Mouse (Mus musculus): Measurements from ENCODE around the gene Mob3c.

Gene Mob3c

DNA sequence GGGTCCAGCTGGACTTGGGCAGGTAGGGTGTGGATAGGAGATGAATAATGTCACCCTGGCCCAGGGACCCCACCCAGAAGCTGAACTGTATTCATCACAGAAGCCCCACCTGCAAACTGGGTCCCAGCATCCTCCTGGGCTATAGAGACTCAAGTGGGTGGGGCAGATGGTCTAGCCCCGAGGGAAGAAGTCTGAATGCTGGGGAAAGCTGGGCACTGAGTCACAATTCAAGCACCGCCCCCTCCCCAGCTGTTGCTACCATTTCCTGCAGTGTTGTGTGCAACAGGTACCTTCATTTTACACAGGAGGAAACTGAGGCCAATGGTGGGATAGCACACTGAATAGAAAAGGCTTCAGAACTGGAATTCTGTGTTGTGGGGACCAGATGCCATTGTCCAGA is 4.1 kb downstream of the Mob3c start:
- intact Hi-C loops (cut with DNase I) = no loop called here

DNA sequence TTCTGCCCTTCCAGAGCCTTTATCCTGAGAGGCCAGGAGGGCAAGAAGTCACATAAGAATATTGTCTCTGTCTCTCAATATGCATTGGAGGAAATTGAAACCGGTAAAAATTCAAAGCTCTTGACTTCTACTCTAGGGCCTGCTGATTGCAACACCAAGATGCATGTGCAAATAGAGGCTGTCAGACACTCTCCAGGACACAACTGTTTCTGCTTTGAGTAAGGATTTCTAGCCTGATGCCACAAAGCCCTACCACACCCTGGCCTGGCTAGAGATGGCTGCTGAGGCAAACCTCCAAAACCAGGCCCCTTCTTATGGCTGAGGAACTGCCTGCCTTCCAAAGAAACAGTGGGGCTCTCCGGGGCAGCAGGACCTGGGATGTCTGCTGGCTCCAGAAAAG is 7.7 kb downstream of the Mob3c start:
- intact Hi-C loops (cut with DNase I) = loop anchor here (5.0 kb wide), 1 partner anchor 98 kb away; the partner anchor contains the start of gene Efcab14

DNA sequence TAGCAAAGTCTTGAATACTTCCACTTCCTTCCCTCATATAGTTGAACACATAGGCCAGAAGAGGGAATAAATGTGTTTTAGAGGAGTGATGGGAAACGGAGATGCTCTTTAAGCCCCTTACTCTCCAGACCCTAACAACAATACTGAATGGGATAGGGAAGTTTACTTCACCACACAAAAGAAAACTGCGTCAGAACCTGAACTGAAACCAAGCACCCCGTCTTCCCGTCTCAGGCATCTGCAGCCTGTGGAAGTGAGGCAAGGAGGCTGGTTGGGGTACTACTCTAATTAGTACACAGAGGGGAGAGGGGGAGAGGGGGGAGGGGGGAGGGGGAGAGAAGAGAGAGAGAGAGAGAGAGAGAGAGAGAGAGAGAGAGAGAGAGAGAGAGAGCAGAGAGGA is 10.3 kb downstream of the Mob3c start:
- intact Hi-C loops (cut with DNase I) = loop anchor here (5.0 kb wide), 1 partner anchor 101 kb away; the partner anchor contains the start of gene Efcab14

DNA sequence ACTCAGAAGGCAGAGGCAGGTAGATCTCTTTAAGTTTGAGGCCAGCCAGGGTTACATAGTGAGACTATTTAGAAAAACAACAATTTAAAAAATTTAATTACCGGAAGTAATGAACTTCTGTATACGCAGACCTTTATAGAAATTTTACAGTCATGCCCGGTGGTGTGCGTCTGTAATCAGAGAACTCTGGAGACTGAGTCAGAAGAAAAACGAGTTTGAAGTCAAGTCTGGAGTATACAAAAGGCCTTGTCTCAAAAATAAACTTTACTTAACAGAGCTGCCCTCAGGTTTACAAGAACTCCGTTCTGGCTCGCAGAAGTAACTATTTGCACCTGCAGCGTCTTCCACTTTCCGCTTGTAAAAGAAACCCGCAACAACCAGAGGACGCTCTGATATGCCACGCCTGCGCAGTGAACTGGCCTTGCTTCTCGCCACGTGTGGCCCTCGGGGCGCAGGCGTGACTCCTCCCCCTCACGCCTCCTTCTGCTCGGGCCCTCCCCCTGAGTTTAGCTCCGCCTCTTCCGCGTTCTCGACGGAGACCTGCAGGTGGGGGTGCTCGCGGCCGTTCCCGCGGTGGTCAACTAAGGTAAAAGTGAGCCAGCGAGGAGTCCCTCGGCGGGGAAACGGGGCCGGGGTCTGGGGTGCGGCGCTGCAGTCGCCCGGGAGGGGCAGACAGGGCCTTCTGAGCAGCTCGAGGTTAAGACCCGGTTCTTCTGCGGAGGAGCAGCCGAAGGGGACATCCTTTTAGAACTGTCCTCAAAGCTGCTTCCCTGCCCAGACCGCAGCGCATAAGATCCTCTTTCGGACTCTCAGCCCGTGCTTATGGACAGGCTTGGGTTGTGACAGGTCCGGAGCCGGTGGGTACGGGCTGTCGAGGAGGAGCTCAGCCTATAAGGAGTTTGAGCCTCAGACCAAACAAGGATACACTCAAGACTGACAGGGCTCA is 11.1 kb downstream of the Mob3c start, which contains the start of gene Mknk1:
Gene Mknk1 (plus strand): TSS at position 503 of the 946 bp plus-strand sequence.
- intact Hi-C loops (cut with DNase I) = loop anchor here (5.0 kb wide), 1 partner anchor 102 kb away; the partner anchor contains the start of gene Efcab14

DNA sequence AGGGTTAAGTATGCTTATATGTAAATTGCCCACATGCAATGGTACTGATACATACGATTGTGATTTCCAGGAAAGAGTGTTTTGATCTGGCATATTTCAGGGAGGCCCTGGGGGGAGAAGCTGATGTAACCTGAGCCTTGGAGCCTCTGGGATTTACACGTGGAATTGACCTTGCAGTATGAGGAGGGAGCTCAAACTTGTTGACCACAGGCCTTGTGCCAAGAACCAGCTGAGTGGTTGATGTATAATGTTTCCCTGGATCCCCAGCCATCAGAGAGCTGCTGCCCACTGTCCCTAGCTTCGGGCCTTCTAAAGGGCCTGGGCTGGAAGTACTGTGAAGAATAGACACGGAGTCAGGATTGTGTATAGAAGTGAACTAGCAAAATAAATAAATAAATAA is 12.1 kb downstream of the Mob3c start:
- intact Hi-C loops (cut with DNase I) = loop anchor here (5.0 kb wide), 1 partner anchor 103 kb away; the partner anchor contains the start of gene Efcab14

DNA sequence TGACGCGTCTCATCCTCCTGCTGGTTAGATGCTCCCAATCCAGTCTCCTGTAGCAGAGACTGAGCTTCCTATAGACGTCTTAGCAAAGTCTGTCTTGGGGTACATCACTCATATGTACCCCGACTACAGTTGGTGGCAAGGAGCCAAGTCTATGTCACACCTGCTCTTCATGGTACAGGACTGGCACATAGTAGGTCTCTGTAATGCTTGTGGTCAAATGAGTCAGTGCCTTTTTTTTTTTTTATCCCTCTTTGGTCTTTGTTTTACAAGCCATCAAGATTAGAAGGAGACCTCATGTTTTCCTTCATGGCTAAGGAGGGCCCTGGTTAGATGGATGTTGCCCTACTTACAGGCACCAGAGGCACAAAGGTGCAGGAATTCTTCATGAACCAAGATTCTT is 12.9 kb downstream of the Mob3c start:
- intact Hi-C loops (cut with DNase I) = no loop called here

GRCm38 (mm10) chr4:115846656-115847055 is 18.8 kb downstream of the Mob3c start:
- intact Hi-C loops (cut with DNase I) = no loop called here

GRCm38 (mm10) chr4:115847377-115847776 is 19.5 kb downstream of the Mob3c start:
- intact Hi-C loops (cut with DNase I) = no loop called here

GRCm38 (mm10) chr4:115848083-115848482 is 20.2 kb downstream of the Mob3c start:
- intact Hi-C loops (cut with DNase I) = no loop called here

DNA sequence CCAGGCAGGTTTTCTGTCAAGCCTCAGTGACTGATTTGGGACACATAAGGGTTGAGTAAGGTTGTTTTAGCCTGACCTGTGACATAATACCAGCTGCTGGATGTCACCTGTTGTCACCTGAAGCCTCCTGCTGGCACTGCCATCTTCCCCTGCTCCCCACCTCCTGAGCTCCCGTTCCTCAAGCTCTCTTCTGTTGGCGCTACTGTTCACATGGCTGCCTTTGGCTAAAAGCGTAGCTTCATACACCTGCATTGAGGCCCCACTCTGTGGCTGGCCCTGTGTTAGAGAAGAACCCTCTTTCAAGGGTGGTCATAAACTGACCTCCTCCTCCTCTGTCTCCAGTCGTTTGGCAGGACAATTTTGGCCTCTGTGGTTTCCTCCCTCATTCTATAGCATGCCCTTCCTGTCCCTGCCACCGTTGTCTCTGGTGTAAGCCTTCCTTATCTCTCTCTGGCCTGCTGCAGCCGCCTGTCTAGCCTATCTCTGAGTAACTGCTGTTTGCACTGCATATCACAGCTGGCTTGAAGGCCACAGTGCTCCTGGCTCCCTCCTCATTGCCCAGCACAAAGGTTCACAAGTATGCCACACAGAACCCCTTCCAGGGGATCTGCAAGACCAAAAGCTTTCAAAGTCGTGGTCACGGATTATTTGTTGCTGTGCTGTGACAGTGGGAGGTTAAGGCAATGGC is 21.2 kb downstream of the Mob3c start:
- intact Hi-C loops (cut with DNase I) = no loop called here

- intact Hi-C loops (cut with DNase I) = no loop called here
Observed at GRCm38 (mm10) chr4:115850111-115850510, 22.2 kb downstream of the Mob3c start.

DNA sequence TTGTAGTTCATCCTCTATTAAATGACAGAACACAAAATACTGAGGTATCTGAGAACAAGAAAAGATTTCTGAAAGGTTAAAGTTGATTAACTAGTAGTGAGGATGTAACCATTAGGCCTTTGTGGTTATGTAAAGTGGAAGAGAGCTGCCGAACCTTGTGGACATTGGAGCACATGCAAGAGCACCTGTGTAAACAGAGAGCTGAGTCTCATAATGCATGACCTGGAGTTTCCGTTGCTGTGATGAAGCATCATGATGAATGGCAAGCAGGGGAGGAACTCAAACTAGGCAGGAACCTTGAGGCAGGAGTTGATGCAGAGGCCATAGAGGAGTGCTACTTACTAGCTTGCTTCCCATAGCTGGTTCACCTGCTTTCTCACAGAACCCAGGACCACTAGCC is 22.7 kb downstream of the Mob3c start:
- intact Hi-C loops (cut with DNase I) = no loop called here

DNA sequence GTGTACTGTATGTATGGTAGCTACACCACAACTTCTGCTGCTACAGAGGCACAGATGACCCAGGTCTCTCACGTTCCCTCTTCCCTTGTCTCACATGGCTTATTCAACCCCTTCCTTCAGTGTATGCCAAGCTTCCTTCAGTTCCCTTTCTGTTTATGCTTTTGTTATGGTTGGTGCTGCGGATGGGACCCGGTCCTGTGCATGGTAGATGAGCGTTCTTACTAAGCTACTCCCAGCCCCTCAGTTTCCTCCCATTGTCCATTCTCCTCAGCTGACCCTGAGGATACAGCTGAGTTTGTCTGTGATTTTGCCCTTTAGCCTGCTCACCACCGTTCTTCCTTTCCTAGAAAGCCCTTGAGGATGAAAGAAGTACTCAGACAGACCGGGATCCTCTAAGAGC is 23.7 kb downstream of the Mob3c start:
- intact Hi-C loops (cut with DNase I) = no loop called here

DNA sequence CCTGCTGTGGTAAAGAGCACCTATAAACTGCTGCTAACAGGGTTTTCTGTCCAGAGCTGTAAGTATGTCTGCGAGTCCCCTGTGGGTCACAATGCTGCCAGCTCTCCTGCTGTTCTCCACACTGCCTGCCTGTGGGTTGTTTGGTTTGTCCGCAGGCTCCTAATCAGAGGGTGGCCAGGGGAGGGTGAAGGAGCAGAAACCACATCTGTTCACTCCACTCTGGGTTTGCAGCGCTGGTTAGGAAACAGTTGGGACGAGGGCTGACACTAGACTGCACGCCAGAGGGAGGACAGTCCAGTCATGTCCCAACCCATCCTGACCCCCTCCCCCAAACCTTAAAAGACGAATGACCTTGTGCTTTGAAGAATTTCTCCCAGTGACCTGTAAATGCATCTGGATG is 27.2 kb downstream of the Mob3c start:
- intact Hi-C loops (cut with DNase I) = no loop called here

- intact Hi-C loops (cut with DNase I) = no loop called here
Observed at GRCm38 (mm10) chr4:115855609-115856008, 27.7 kb downstream of the Mob3c start.

GRCm38 (mm10) chr4:115856282-115856681 is 28.4 kb downstream of the Mob3c start:
- intact Hi-C loops (cut with DNase I) = no loop called here

DNA sequence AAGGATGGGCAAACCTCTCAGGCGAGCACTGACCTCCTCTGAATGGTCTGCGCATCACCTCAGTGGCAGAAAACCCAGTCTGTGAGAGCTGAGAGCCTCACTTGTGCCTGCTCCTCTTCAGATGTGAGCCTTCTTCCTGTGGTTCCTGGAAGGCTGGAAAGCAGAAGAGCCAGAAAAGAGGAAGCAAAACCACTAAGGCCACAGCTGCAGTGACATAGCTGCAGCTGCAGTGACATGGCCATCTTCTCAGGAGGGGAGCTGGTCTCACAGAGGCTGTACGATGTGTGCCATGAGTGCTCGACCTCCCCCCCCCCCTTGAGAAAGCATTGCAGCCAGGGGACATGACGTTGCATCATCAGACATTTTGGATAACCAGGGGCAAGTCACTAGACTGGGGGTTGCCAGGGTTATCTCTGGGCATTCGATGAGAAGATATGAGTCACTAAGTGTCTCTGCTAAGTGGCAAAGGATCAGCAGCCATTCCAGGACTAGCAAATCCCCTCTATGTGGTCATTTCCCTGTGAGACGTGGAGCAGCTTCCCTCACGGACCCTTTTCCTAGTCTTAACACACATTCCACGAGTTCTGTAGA is 29.5 kb downstream of the Mob3c start:
- intact Hi-C loops (cut with DNase I) = no loop called here

DNA sequence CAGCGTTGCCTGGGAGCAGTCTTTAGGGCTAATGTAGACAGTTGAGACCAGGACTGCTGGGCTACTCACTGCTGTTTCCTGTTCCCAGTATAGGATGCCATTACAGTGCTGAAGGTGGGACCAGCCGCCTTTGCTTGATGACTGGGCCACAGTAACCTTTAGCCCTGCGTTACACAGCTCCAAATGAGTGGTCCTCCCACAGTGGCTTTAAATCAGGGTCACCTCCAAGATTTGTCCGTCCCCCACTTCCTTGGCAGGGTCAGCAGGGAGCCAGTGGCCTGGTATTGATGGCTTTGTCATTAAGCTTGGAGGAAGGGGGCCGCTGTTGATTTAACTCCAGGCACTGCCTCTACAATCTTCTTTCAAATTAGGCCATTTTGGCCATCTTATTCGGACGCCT is 35.5 kb downstream of the Mob3c start:
- intact Hi-C loops (cut with DNase I) = no loop called here

DNA sequence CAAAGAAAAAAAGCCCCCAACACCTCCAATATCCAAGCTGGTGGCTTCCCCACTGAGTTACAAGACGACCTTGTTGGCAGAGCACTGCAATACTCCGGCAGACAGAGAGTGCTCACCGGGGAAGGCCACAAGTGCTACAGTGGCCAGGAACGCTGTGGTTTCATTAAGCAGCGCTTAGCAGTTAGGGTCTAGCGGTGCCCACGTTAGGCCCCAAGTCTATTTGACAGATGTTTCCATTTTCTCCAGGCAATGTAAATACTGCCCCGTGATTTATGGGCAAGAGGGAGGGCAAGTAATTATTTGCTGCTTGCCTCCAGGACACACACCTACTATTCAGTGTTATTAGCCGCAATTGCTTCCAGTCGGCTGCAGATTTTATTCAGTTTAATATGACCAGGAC is 36.0 kb downstream of the Mob3c start:
- intact Hi-C loops (cut with DNase I) = no loop called here

DNA sequence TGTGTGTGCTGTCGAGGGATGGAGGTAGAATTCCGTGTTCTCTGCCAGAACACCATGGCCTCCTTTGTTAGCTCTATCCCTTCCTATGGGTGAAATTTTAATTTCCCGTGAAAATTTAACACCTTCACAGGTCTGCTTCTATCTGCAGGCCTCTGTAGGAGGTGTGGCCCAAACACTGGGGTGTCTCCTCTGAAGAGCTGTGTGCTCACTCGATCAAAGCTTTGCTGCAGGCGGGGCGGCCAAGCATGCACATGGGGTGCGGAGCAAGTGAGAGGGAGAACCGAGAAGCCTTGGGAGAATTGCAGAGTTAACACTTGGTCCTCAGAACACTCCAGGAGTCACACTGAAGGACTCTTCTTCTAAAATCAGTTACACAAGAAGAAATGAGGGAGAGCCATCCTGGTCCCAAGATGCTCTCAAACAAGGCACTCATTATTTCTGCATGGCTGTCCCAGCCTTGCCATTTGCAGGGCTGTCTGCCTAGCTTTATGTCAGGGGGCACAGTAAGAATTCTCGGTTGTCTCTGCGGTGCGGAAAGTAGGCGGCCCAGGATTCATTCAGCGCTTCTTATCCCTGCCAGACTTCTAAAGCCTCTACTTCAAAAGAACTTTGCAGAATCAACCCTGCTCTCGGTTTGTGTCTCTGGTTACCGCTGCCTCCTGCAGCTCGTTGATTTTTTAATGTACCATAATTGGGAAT is 41.8 kb downstream of the Mob3c start:
- intact Hi-C loops (cut with DNase I) = no loop called here

DNA sequence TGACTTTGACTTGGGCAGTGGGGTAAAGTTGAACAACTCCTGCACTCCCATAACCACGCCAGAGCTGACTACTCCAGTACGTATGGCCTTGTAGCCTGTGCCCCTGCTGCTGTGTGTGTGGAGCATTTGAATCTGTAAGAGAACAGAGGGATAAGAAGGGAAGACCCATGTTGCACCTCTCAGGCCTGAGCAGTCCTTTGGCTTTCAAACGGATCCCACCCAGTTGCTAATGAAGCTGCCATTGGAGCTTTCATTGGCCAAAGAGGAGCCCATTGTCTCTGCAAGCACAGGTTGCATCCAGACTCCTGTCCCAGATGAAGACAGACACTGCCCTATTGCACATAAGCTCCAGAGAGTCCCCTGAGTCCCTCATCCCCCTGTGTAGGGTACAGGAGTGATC is 45.3 kb downstream of the Mob3c start:
- intact Hi-C loops (cut with DNase I) = no loop called here

All from adrenal gland (tissue).